Comparison of ENCODE assay signal across 16 mouse cellular contexts in genomic region chr14:11962101-11962500, GRCm38 (mm10).
"Had no signal": no experiment of that assay in that cellular context is flagged by ENCODE, and none has a peak within 500 bp of the region (broad histone marks: within the 10 kb centered on the region; RNA-seq: fewer than 3 reads in every experiment).

No protein-coding gene starts in this region.

- H3K36me3 ChIP-seq: neural tube, embryonic 13.5 days; neural tube, embryonic 15.5 days; stomach, embryonic 15.5 days had no signal

- DNase-seq: retina, postnatal 1 day; right cerebral cortex, adult 18-20 months; right cerebral cortex, postnatal 14 days; right cerebral cortex, postnatal 25 days; right cerebral cortex, postnatal 4 days; spleen, adult 18-20 months; thymus, adult 18-20 months; thymus, adult 2 months; thymus, postnatal 14 days; thymus, postnatal 25 days; thymus, postnatal 36 days; thymus, postnatal 4 days had no signal

- H3K4me3 ChIP-seq: neural tube, embryonic 13.5 days; neural tube, embryonic 15.5 days; stomach, embryonic 15.5 days had no signal

- H3K27ac ChIP-seq: neural tube, embryonic 13.5 days; neural tube, embryonic 15.5 days; stomach, embryonic 15.5 days; stomach, postnatal 0 days had no signal

- H3K4me2 ChIP-seq: neural tube, embryonic 13.5 days; neural tube, embryonic 15.5 days; stomach, embryonic 15.5 days had no signal

- H3K9ac ChIP-seq: neural tube, embryonic 13.5 days; neural tube, embryonic 15.5 days; stomach, embryonic 15.5 days had no signal

- H3K27me3 ChIP-seq: neural tube, embryonic 15.5 days; stomach, embryonic 15.5 days had no signal

- H3K9me3 ChIP-seq: neural tube, embryonic 13.5 days; neural tube, embryonic 15.5 days; stomach, embryonic 15.5 days had no signal
